Mouse (Mus musculus): ENCODE data around the gene Gm49358.

- no peak for TF ChIP-seq JUND (conservative IDR thresholded peaks at IDR 0.05; ENCODE audit: low read depth, low read length)
- no peak for TF ChIP-seq USF1 (IDR thresholded peaks at IDR 0.05; ENCODE audit: low read depth, low read length)
- TF ChIP-seq CTCF (conservative IDR thresholded peaks at IDR 0.05 in 1 of 2, IDR thresholded peaks at IDR 0.05 in 1 of 2; ENCODE audit: low read depth in 2 of 2, low read length in 2 of 2) = no peak
- TF ChIP-seq EP300 (IDR thresholded peaks at IDR 0.05; ENCODE audit: low read length) = no peak
- TF ChIP-seq POLR2A (IDR thresholded peaks at IDR 0.05; ENCODE audit: low read depth, low read length) = no peak
- no peak for TF ChIP-seq MAZ (IDR thresholded peaks at IDR 0.05; ENCODE audit: low read depth, low read length)
- no peak for TF ChIP-seq RCOR1 (conservative IDR thresholded peaks at IDR 0.05; ENCODE audit: low read depth, low read length)
- no peak for TF ChIP-seq ETS1 (conservative IDR thresholded peaks at IDR 0.05; ENCODE audit: low read depth, low read length)
- TF ChIP-seq MAFK (IDR thresholded peaks at IDR 0.05; ENCODE audit: insufficient replicate concordance, low read length) = no peak
- no peak for TF ChIP-seq ZNF384 (IDR thresholded peaks at IDR 0.05; ENCODE audit: low read depth, low read length)
- TF ChIP-seq BHLHE40 (IDR thresholded peaks at IDR 0.05; ENCODE audit: low read depth, low read length) = no peak
- TF ChIP-seq ZKSCAN1 (IDR thresholded peaks at IDR 0.05; ENCODE audit: borderline replicate concordance, low read depth, low read length) = no peak
Observed at GRCm38 (mm10) chr10:86779816-86780500, 16.2 kb downstream of the Gm49358 start.

All from CH12.LX (cell line).